Mouse (Mus musculus) forebrain, postnatal 0 days (tissue): ENCODE results near the gene Wdr59. TPM values are rescaled to one million over a fixed set of nuclear protein-coding genes. Genes with fewer than 3 reads are reported as not detected.

Experiments
- ATAC-seq: fragments of 200-750 bp; cut with Nextera tagmentation; 2 replicates; pipeline ENCODE4 v1.8.0; 2017; ENCODE audit warnings: mild to moderate bottlenecking, moderate library complexity
- DNase-seq: peaks from one replicate; pipeline ENCODE4 v3.0.0-alpha.2; 2015
- H3K27ac ChIP-seq: fragments of 300-500 bp; sonication (generic); 2 replicates; pipeline ENCODE4 v1.5.1; 2014; ENCODE audit warnings: low read depth, mild to moderate bottlenecking, antibody characterized with exemption, low read length, moderate library complexity, mixed read lengths
- H3K27me3 ChIP-seq: fragments of 300-500 bp; sonication (generic); 2 replicates; pipeline ENCODE4 v1.6.1; 2014; ENCODE audit warnings: mild to moderate bottlenecking, low read length, mixed read lengths; ENCODE audit not compliant: insufficient read depth
- H3K36me3 ChIP-seq: fragments of 300-500 bp; sonication (generic); 2 replicates; pipeline ENCODE4 v1.6.1; 2014; ENCODE audit warnings: mild to moderate bottlenecking, moderate library complexity; ENCODE audit not compliant: insufficient read depth
- H3K4me1 ChIP-seq: fragments of 300-500 bp; sonication (generic); 2 replicates; pipeline ENCODE4 v1.6.1; 2014; ENCODE audit warnings: antibody characterized with exemption; ENCODE audit not compliant: insufficient read depth
- H3K4me2 ChIP-seq: fragments of 300-500 bp; sonication (generic); 2 replicates; pipeline ENCODE4 v1.6.1; 2014; ENCODE audit warnings: low read depth, mild to moderate bottlenecking, moderate library complexity
- H3K4me3 ChIP-seq: fragments of 300-500 bp; sonication (generic); 2 replicates; pipeline ENCODE4 v1.5.1; 2014; ENCODE audit warnings: low read depth, low read length, mixed read lengths
- H3K9ac ChIP-seq: fragments of 300-500 bp; sonication (generic); 2 replicates; pipeline ENCODE4 v1.6.1; 2014; ENCODE audit warnings: mild to moderate bottlenecking
- H3K9me3 ChIP-seq: fragments of 300-500 bp; sonication (generic); 2 replicates; pipeline ENCODE4 v1.6.1; 2016; ENCODE audit warnings: low read length
- CTCF ChIP-seq: sonication (generic); IDR thresholded peaks from 2 replicates; pipeline ENCODE4 v1.5.1; 2016; ENCODE audit warnings: antibody characterized with exemption, control low read depth, low read depth
- WGBS: fragments of 180-500 bp; shearing (Covaris S2); extraction: QIAGEN DNeasy Blood & Tissue Kit; methylation state at CpG from one replicate; pipeline ENCODE4 v1.1.7; 2014; 5-methylcytosine and 5-hydroxymethylcytosine counted together
- microRNA-seq, 2 experiments: library from miRNA; unstranded; fragments of <30 nt; microRNA quantifications; one replicate each; pipeline ENCODE4; 2016
- polyA plus RNA-seq: library from polyadenylated mRNA; unstranded; fragments of >200 nt; fragmentation: Nextera tagmentation; extraction: Ambion mirVana; gene quantifications from 2 replicates; pipeline ENCODE4 v1.2.1, GENCODE M21; 2015
- total RNA-seq: library from RNA; depleted of rRNA; stranded (reverse); fragments of >200 nt; gene quantifications from 2 replicates; pipeline ENCODE4 v1.2.3, GENCODE M21; 2014; rRNA removed

Gene Wdr59
- total and polyA plus RNA-seq, 2 experiments from 2014 or later: 6.8 to 10.7 TPM

DNA sequence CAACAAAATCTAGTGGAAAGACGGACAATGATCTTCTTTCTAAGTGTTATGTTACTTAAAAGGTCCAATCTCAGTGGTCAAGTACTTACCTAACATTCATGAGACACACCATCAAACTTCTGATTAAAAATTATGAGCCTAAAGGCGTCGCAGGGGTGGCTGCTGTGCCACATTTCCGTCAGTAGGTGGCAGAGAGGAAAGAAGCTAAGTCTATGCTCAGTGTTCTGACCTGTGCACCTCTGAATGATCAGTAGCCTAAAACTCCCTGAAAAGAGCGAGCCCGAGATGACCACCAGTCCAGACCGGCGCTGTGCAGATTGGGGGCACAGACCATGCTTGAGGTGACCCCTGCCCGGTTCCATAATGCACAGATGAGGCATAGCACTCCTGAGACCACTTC, 103.3 kb downstream of the Wdr59 start:
- 30% methylated on average over 9 of the region's 9 CpGs for WGBS
- ATAC-seq: no peak

GRCm38 (mm10) chr8:111417222-111417621, 104.7 kb downstream of the Wdr59 start:
- Histone ChIP-seq H3K9me3 (no peaks in the 10 kb centered on the region), H3K27me3 (no peaks in the 10 kb centered on the region), H3K9ac (no peak overlapping the region), H3K4me1 (no peaks in the 10 kb centered on the region), H3K27ac (no peak overlapping the region), H3K4me3 (no peak overlapping the region), H3K36me3 (no peaks in the 10 kb centered on the region), H3K4me2 (no peak overlapping the region)
- WGBS: 87% methylated on average over 10 of the region's 10 CpGs
- DNase-seq: no peak
- no peak for ATAC-seq
- TF ChIP-seq CTCF: no peak

More for the DNA sequence above, 103.3 kb downstream of the Wdr59 start:
- peak; percentile 44 for DNase-seq
- TF ChIP-seq CTCF: peak; percentile 75
- H3K4me1 ChIP-seq: no peaks in the 10 kb centered on the region
- no peak overlapping the region for H3K9ac ChIP-seq
- H3K27me3 ChIP-seq: no peaks in the 10 kb centered on the region
- no peak overlapping the region for H3K27ac ChIP-seq
- H3K4me3 ChIP-seq: no peak overlapping the region
- H3K36me3 ChIP-seq: no peaks in the 10 kb centered on the region
- H3K9me3 ChIP-seq: no peaks in the 10 kb centered on the region
- H3K4me2 ChIP-seq: no peak overlapping the region

GRCm38 (mm10) chr8:111403391-111403790, 118.5 kb downstream of the Wdr59 start:
- Histone ChIP-seq H3K27ac (no peak overlapping the region), H3K9ac (no peak overlapping the region), H3K27me3 (no peaks in the 10 kb centered on the region; the same call in 1 of the 2 replicates), H3K36me3 (no peaks in the 10 kb centered on the region), H3K4me1 (no peaks in the 10 kb centered on the region), H3K4me2 (no peak overlapping the region), H3K4me3 (no peak overlapping the region), H3K9me3 (no peaks in the 10 kb centered on the region)
- no peak for DNase-seq
- TF ChIP-seq CTCF: peak; percentile 37; the same call in 1 of the 2 replicates
- 47% methylated on average over 4 of the region's 4 CpGs for WGBS
- no peak for ATAC-seq

Small RNAs within 50 kb of the gene (microRNA-seq; reads per million reads assigned to microRNA genes)
- 0 reads per million in 2 experiments for gene Mir1957b

Other genes starting within 250 kb of the Wdr59 start
- gene Rfwd3, start 221.9 kb downstream of the Wdr59 start, total RNA-seq: 19.4 and 19.5 TPM in 2 replicates
- gene Rfwd3, start 221.9 kb downstream of the Wdr59 start, polyA plus RNA-seq: 7.2 and 11.1 TPM in 2 replicates
- 1.4 TPM in 2 replicates for gene Mlkl, start 183.9 kb downstream of the Wdr59 start, total RNA-seq
- 0.54 and 0.94 TPM in 2 replicates for gene Mlkl, start 183.9 kb downstream of the Wdr59 start, polyA plus RNA-seq
- gene Fa2h, start 128.3 kb downstream of the Wdr59 start, total RNA-seq: 0.29 and 0.31 TPM in 2 replicates
- gene Fa2h, start 128.3 kb downstream of the Wdr59 start, polyA plus RNA-seq: 0.30 and 0.33 TPM in 2 replicates
- gene Znrf1, start 14.0 kb upstream of the Wdr59 start, total RNA-seq: 180 and 225 TPM in 2 replicates
- 101 and 113 TPM in 2 replicates for gene Znrf1, start 14.0 kb upstream of the Wdr59 start, polyA plus RNA-seq
- 0.54 and 1.8 TPM in 2 replicates for gene Ldhd, start 108.3 kb upstream of the Wdr59 start, total RNA-seq
- gene Ldhd, start 108.3 kb upstream of the Wdr59 start, polyA plus RNA-seq: 0.65 and 1.1 TPM in 2 replicates
- 29.9 and 34.3 TPM in 2 replicates for gene Zfp1, start 121.3 kb upstream of the Wdr59 start, total RNA-seq
- gene Zfp1, start 121.3 kb upstream of the Wdr59 start, polyA plus RNA-seq: 20.0 and 24.7 TPM in 2 replicates
- gene Ctrb1, start 168.9 kb upstream of the Wdr59 start, total RNA-seq: not detected in 2 replicates
- gene Ctrb1, start 168.9 kb upstream of the Wdr59 start, polyA plus RNA-seq: not detected in 2 replicates
- gene Bcar1, start 221.7 kb upstream of the Wdr59 start, total RNA-seq: 53.4 and 60.3 TPM in 2 replicates
- gene Bcar1, start 221.7 kb upstream of the Wdr59 start, polyA plus RNA-seq: 43.4 and 47.0 TPM in 2 replicates